Mouse (Mus musculus) embryo, embryonic 10 days (tissue): ENCODE data around the gene Zfp628.

Source experiments
- DNase-seq: peaks from one replicate; pipeline ENCODE4 v3.0.0-alpha.2; 2015; ENCODE audit warnings: low spot score

Gene Zfp628

DNA sequence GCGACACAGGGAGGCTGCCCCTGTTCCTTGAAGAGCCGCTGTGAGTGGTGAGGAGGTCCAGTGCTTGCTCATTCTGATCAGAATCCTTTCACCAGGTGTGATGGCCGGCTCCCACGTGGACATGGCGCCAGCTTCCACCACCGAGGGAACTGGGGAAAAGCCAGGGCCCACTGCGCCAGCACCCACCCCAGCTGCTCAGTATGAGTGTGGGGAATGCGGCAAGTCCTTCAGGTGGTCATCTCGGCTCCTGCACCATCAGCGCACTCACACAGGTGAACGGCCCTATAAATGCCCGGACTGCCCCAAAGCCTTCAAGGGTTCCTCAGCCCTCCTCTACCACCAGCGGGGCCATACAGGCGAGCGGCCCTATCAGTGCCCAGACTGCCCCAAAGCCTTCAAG is 3.7 kb downstream of the Zfp628 start:
- DNase-seq = no peak

DNA sequence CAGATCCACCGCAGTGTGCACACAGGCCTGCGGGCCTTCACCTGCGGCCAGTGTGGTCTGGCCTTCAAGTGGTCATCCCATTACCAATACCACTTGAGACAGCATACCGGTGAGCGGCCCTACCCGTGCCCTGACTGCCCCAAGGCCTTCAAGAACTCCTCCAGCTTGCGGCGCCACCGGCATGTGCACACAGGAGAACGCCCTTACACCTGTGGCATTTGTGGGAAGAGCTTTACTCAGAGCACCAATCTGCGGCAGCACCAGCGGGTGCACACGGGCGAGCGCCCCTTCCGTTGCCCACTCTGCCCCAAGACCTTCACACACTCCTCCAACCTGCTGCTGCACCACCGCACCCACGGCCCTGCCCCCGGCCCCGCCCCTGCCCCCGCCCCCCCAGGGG is 4.1 kb downstream of the Zfp628 start:
- no peak for DNase-seq

- no peak for DNase-seq
Measured at GRCm38 (mm10) chr7:4919971-4920370, 5.0 kb downstream of the Zfp628 start.

- no peak for DNase-seq
Measured at GRCm38 (mm10) chr7:4920496-4920895, 5.5 kb downstream of the Zfp628 start.

DNA sequence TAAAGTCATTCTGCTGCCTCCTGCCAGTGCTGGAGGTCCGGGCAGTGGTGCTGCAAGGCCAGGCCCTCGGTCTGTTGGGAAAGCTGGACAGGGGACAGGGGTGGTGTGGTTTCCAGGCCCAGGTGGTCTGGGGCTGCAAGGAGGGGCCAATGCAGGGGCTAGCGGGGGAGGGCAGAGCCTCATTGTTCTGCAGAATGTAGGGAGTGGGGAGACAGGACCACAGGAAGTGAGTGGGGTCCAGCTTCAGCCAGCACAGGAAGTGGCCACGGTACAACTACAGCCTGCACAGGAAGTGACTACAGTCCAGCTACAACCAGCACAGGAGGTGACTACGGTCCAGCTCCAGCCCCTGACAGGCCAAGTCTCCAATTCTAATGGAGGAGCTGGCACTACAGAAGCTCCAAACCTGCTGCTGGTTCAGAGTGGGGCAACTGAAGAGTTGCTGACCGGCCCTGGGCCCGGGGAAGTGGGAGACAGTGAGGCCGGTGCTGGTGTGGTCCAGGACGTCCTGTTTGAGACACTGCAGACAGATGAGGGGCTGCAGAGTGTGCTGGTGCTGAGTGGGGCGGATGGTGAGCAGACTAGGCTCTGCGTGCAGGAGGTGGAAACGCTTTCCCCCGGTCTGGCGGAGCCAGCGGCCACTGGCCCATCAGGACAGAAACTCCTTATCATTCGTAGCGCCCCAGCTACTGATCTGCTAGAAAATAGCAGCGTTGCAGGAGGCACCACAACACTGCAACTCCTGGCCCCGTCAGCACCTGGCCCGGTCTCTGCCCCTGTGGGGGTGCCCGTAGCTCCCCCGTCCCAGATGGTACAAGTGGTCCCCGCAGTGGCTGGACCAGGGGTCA is 6.2 kb downstream of the Zfp628 start:
- DNase-seq = no peak

- DNase-seq = no peak
Measured at GRCm38 (mm10) chr7:4921824-4922482, 6.9 kb downstream of the Zfp628 start, which contains the start of gene Nat14. Nat14 (plus strand) TSS chr7:4922028.

GRCm38 (mm10) chr7:4922508-4922907 is 7.5 kb downstream of the Zfp628 start:
- peak; percentile 92 for DNase-seq

DNA sequence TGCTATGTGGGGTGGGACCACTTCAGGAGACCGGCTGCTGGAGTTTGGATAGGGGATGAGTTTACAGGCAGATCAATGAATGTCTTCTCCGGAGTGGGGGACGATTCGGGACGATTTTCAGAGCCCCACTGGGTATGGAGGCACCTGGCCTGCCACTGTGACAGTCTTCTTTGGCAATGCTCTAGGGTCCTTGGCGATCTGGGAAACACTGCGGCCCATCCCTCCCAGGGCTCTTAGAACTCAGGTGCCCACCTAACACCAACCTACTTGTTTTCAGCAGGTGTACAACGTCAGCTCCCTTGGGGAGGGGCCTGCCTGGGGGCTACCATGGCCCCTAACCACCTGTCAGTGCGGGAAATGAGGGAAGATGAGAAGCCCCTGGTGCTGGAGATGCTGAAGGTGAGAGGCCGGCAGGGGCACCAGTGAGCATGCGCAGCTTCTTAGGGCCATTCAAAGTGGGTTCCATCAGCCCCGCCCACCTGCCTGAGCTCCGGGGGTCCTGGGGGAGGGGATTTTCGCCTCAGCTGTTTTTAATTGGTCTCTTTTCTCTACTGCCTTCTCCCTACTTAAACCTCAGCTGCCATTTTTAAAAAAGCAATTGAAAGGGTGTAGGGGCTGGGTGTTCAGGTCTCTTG is 8.0 kb downstream of the Zfp628 start:
- peak; percentile 89 for DNase-seq

- peak; percentile 58 for DNase-seq
Measured at GRCm38 (mm10) chr7:4923586-4924364, 8.8 kb downstream of the Zfp628 start.

DNA sequence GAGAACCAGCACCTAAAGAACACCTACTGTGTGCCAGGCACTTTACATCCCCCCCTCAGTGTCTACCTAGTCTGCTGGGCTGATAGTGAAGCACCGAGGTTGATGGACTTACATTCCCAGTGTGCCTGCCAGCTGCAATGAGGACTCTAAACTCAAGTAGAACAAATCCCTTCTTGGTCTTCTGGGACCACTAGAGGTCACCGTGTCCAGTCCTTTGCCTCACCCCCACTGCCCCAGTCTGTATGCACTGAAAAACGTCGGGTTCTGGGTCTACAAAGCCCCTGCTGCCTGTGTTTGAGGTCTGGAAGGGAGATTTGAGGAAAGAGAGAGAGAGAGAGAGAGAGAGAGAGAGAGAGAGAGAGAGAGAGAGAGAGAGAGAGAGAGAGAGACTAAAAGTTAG is 9.5 kb downstream of the Zfp628 start:
- peak; percentile 46 for DNase-seq

DNA sequence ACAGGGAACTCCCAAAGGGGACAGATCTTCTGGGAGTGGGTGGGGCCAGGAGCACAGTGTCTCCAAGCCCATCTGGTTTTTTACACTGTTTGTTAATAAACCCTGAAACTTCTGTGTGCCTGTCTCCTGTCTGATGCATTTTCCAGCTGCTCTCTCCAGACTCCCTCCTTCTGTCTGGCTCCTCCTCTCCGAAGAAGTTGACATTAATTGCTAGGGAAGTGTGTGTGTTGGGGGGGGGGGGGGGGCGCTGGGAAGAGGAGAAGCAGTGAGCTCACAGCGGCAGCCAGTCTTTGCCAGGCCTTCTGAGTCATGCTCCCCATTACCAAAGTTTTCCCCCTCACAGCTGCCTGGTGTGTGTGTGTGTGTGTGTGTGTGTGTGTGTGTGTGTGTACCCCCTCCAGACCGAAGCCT is 9.9 kb downstream of the Zfp628 start:
- peak; percentile 68 for DNase-seq

DNA sequence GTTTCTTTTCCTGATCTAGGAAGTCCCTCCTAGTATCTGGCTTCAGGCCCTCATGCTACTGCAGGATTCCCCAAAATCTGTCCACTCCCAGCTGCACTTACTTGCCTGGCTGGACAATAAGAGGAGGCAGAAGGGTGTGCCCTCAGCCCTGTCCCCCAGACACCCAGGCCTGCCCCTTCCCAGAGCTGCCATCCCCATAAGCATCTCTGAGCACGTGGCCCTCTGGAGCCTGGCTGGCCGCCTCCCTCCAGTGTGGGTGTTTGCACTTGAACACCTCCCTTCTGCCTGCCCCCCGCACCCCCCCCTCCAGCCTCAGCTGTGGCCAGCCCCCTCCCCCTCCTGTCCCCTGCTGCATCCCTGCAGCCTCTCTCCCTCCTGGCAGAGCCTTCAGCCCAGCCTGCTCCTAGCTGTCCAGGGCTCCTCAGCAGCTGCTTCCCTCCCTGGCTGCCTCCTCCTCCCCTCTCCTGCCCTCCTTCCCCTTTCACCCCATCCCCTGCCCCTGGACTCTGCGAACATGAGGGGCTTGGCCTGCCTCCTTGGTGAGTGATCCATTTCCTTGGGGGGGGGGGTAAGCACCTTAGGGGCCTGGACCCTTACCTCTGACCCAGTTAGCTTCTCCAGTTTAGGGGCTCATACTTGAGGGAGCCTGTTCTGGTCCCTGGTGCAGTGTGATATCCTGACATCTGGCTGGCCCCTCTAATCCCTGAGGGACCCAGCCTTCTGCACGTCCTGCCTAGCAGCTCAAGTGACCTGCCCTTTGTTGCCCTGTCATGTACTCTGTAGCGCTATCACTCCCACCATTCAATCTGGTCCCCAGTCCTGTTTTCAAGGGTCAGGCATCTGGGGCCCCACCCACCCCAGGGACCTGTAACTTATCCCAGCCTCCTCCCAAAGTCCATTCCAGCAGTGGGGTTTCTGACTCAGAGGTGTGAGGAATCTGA is 10.7 kb downstream of the Zfp628 start, which contains the start of gene Ssc5d:
TSS of gene Ssc5d (plus strand) at position 345 of the 941 bp plus-strand sequence.
- peak; percentile 68 for DNase-seq

DNA sequence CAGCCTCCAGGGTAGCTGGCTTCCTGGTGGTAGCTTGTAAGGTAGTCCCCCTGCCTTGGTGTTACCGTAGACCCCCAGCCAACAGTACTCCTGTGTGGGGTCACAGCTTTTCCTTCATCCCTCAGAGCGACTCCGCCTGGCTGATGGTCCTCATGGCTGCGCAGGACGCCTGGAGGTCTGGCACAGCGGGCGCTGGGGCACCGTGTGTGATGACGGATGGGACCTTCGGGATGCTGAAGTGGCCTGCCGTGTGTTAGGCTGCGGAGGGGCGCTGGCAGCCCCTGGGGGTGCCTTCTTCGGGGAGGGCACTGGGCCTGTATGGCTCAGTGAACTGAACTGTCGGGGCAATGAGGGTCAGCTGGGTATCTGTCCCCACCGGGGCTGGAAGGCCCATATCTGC is 11.8 kb downstream of the Zfp628 start:
- DNase-seq = no peak

DNA sequence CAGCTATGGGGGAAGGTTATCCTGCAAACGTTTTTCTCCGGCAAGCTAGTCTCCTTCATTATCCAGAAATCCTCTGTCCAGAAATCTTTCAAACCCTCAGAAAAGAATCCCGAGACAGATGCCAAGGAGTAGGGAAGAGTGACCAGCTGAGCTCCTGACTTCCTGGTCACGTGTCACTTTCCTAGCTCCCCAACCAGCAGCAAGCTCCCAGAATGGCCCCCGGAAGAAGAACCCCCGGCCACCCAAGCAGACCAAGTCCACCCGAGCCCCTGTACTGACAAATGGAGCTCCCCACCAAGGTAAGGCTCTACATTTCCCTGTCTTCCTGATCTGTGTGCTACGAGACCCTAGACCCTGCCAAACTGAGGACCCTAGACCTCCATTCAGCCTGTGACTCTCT is 12.7 kb downstream of the Zfp628 start:
- no peak for DNase-seq

DNA sequence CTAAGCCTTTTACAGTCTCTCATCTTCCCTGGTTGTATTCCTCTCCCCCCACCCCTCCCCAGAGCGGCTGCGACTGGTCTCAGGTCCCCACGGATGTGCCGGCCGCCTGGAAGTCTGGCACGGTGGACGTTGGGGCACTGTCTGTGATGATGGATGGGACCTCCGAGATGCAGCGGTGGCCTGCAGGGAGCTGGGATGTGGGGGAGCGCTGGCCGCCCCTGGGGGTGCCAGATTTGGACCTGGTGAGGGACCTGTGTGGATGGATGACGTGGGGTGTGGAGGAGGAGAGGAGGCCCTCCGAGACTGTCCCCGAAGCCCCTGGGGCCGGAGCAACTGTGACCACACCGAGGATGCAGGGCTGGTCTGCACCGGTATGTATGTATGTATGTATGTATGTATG is 13.3 kb downstream of the Zfp628 start:
- no peak for DNase-seq

DNA sequence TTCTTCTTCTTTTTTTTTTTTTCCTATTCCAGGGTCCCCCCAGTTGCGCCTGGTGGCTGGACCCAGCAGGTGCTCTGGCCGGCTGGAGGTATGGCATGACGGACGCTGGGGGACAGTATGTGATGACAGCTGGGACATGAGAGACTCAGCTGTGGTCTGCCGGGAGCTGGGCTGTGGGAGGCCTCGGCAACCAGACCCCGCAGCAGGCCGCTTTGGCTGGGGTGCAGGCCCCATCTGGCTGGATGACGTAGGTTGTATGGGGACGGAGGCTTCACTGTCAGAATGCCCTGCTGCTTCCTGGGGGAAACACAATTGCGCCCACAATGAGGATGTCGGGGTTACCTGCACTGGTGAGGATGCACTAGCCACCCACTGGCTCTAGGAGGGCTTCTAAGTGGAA is 18.1 kb downstream of the Zfp628 start:
- no peak for DNase-seq

- DNase-seq = no peak
Measured at GRCm38 (mm10) chr7:4934160-4934914, 19.3 kb downstream of the Zfp628 start.

DNA sequence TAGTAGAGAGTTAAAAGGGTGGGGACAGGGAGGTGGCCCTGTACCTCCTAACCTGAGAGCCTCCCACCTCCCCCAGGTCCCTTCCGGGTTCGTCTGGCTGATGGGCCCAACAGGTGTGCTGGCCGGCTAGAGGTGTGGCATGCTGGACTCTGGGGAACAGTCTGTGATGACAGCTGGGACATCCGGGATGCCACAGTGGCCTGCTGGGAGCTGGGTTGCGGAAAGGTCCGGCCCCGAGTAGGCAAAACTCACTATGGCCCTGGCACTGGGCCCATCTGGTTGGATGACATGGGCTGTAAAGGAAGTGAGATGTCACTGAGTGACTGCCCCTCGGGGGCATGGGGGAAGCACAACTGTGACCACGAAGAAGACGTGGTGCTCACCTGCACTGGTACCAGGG is 21.8 kb downstream of the Zfp628 start:
- DNase-seq = no peak

DNA sequence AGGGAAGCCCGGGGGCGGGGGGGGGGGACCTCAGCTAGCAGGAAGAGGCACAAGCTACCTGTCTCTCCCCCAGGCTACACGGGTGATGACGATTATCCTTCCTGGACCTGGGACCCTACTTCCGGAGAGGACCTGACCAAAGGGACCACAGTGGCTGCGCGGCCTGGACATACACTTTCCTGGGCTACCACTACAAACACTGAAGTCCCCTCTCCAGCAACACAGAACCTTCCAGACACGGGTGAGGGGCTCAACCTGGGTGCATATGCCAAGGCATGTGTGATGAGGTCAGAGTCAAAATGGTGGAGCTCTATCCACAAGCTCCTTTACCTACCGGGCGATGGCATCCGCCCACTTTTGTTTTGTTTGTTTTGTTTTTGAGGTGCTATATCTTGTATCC is 22.4 kb downstream of the Zfp628 start:
- no peak for DNase-seq

- peak; percentile 80 for DNase-seq
Measured at GRCm38 (mm10) chr7:4938456-4938855, 23.4 kb downstream of the Zfp628 start.
